Comparison of ENCODE assay signal across 8 mouse cellular contexts in the genomic region with DNA sequence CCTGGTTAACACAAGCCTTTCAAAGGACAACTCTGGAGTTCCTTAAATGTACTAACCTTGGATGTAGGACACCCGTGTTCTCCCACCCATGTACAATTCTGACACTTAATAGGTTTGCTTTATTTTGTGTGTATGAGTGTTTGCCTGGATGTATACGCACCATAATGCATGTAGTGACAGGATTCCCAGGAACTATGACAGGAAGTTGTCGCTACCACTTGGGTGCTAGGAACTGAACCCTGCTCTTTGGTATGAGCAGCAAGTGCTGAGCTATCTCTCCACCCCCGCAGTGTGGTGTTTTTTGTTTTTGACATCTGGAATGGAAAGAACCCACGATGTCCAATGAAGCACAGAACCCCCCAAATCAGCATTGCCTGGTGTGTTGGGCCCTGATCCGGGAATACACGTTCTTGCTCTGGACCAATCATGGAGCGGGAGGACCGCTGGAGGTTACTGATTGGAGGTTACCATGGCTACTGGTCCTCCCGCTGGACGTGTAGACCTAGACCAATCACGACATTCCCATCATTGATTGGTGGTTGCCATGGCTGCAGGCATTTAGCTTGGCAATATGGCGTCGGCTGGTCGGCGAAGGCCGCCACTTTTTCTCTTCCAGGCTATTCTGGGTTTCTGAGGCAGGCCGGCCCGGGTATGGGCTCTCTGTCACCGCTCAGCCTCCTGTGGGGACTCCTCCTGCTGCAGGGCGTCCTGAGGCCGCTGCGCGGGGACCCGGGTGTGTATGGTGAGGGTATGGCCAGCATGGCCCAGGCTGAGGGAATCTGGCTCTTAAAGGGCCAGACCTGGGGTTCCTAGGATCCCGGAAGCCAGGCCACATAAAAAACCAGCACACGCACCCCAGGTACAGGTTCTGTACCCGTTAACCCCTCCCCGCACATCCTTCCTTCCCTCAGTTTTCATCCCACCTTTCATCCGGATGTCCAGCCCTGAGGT. TPM values are rescaled to one million over a fixed set of nuclear protein-coding genes. Genes with fewer than 3 reads are reported as not detected.
DNase-seq lines count a peak whose midpoint lies in the region.

No protein-coding gene starts in this region.

- intact Hi-C loops in gastrocnemius, postnatal 14 days (cut with DNase I; ENCODE audit: low total_unique reads), result loop anchor here (10.0 kb wide), 1 partner anchor 266 kb away; a partner anchor contains a TSS

- peak; percentile 95 for DNase-seq in adrenal gland, adult 2 months
- DNase-seq in embryo, embryonic 11.5 days (ENCODE audit: low read depth, low spot score), result peak; percentile 91
- peak; percentile 93 for DNase-seq in gastrocnemius, postnatal 14 days
- peak; percentile 90 for DNase-seq in hindlimb bud, embryonic 11.5 days (ENCODE audit: extremely low spot score, low read depth, low spot score)
- DNase-seq in left cerebral cortex, adult 18-20 months (ENCODE audit: low spot score in 2 of 2), result peak; percentile 88 to 94
- peak; percentile 99 for DNase-seq in lung, postnatal 36 days
- peak; percentile 99 for DNase-seq in retina, postnatal 1 day
- DNase-seq in thymus, postnatal 36 days, result peak; percentile 26 to 48

RNA-seq across cellular contexts. Expression of a gene that starts 19.6 kb away (rescaled TPM):
- 10 to 100 TPM; 32.9 to 41.3 TPM for total RNA-seq in adrenal gland, adult 2 months (2021)
- polyA plus RNA-seq in adrenal gland, adult 2 months (2012; rRNA removed), result 19.3 and 26.6 TPM in 2 replicates
- 10 to 100 TPM; 14.9 to 15.0 TPM for total RNA-seq in gastrocnemius, postnatal 14 days (2021)
- total RNA-seq in left cerebral cortex, adult 18-20 months (2021), result 10 to 100 TPM; 25.0 to 29.6 TPM

RNA-seq across cellular contexts. Expression of a gene that starts 19.6 kb away (rescaled TPM):
- 10 to 100 TPM; 37.7 to 41.3 TPM for total RNA-seq in adrenal gland, adult 2 months (2021)
- polyA plus RNA-seq in adrenal gland, adult 2 months (2012; rRNA removed), result 11.3 and 12.7 TPM in 2 replicates
- total RNA-seq in gastrocnemius, postnatal 14 days (2021), result 10 to 100 TPM; 40.2 to 42.9 TPM
- total RNA-seq in left cerebral cortex, adult 18-20 months (2021), result 10 to 100 TPM; 30.6 to 31.3 TPM

RNA-seq across cellular contexts. Expression of a gene that starts 29.9 kb away (rescaled TPM):
- 10 to 100 TPM; 70.7 to 93.2 TPM for total RNA-seq in adrenal gland, adult 2 months (2021)
- polyA plus RNA-seq in adrenal gland, adult 2 months (2012; rRNA removed), result 82.7 and 107 TPM in 2 replicates
- 10 to 100 TPM; 18.8 to 24.3 TPM for total RNA-seq in gastrocnemius, postnatal 14 days (2021)
- 10 to 100 TPM; 59.8 to 66.9 TPM for total RNA-seq in left cerebral cortex, adult 18-20 months (2021)

RNA-seq across cellular contexts. Expression of a gene that starts 45.8 kb away (rescaled TPM):
- 10 to 100 TPM; 12.4 to 13.4 TPM for total RNA-seq in adrenal gland, adult 2 months (2021)
- 12.7 and 15.5 TPM in 2 replicates for polyA plus RNA-seq in adrenal gland, adult 2 months (2012; rRNA removed)
- total RNA-seq in gastrocnemius, postnatal 14 days (2021), result 1 to 10 TPM; 3.5 to 4.1 TPM
- 10 to 100 TPM; 22.6 to 25.9 TPM for total RNA-seq in left cerebral cortex, adult 18-20 months (2021)

RNA-seq across cellular contexts. Expression of a gene that starts 58.0 kb away (rescaled TPM):
- total RNA-seq in adrenal gland, adult 2 months (2021), result 100 to 1,000 TPM; 236 to 301 TPM
- polyA plus RNA-seq in adrenal gland, adult 2 months (2012; rRNA removed), result 138 and 163 TPM in 2 replicates
- total RNA-seq in gastrocnemius, postnatal 14 days (2021), result 100 to 1,000 TPM; 138 to 152 TPM
- 100 to 1,000 TPM; 103 to 122 TPM for total RNA-seq in left cerebral cortex, adult 18-20 months (2021)

Comparison
In these comparisons a context has a peak if more than half of its experiments do, and no peak if none do; other contexts are left out.
1. Peak in every context shown above with its lines: DNase-seq.
2. DNase-seq: peak in every context shown above with its lines; median percentile 99 in lung, postnatal 36 days; 99 in retina, postnatal 1 day; 95 in adrenal gland, adult 2 months; 93 in gastrocnemius, postnatal 14 days; 91 in embryo, embryonic 11.5 days; 91 in left cerebral cortex, adult 18-20 months; 90 in hindlimb bud, embryonic 11.5 days; 37 in thymus, postnatal 36 days.